In genomic region chr5:21168689-21169345, GRCm38 (mm10) we compare ENCODE assay signal across 9 mouse cellular contexts. TPM values are rescaled to one million over a fixed set of nuclear protein-coding genes. Genes with fewer than 3 reads are reported as not detected.
A peak's percentile ranks its signal among the peaks of the same experiment; 100 is the strongest.
DNase-seq lines count a peak whose midpoint lies in the region; ATAC-seq and TF ChIP-seq lines count a peak whose summit lies in the region.
"Had no signal": no experiment of that assay in that cellular context is flagged by ENCODE, and none has a peak within 500 bp of the region (broad histone marks: within the 10 kb centered on the region; RNA-seq: fewer than 3 reads in every experiment).

No protein-coding gene starts in this region.

- no peak overlapping the region for H3K9ac ChIP-seq in lung, embryonic 14.5 days
- H3K9ac ChIP-seq in heart, postnatal 0 days (replicated peaks; ENCODE audit: low read depth, low read length) = no peak overlapping the region
- H3K9ac ChIP-seq in limb, embryonic 13.5 days = no peak overlapping the region
- H3K9ac ChIP-seq: midbrain, embryonic 12.5 days had no signal

- no peaks in the 10 kb centered on the region for H3K9me3 ChIP-seq in lung, embryonic 14.5 days (ENCODE audit: low read depth, low read length)
- H3K9me3 ChIP-seq in heart, postnatal 0 days (replicated peaks; ENCODE audit: control insufficient read depth, low read length) = no peaks in the 10 kb centered on the region
- H3K9me3 ChIP-seq in limb, embryonic 13.5 days = no peaks in the 10 kb centered on the region
- H3K9me3 ChIP-seq: midbrain, embryonic 12.5 days had no signal

- H3K27ac ChIP-seq in lung, embryonic 14.5 days (ENCODE audit: low read depth) = no peak overlapping the region
- peak overlapping the region; percentile 54; the same call in 1 of the 2 replicates for H3K27ac ChIP-seq in heart, postnatal 0 days (ENCODE audit: low read depth)
- 0 out of 2 replicates have a peak overlapping the region, but pooled peaks have one; percentile 2 for H3K27ac ChIP-seq in limb, embryonic 13.5 days
- H3K27ac ChIP-seq: midbrain, embryonic 12.5 days had no signal

- ATAC-seq in lung, embryonic 14.5 days (ENCODE audit: insufficient read depth) = peak; percentile 84
- no peak for ATAC-seq in heart, postnatal 0 days (ENCODE audit: insufficient read depth, low read depth)
- peak; percentile 52 for ATAC-seq in limb, embryonic 13.5 days (ENCODE audit: low FRiP score, low read depth)
- ATAC-seq in monocyte, adult 5-6 weeks (replicated peaks; ENCODE audit: insufficient number of reproducible peaks, low FRiP score, low TSS enrichment, poor library complexity, severe bottlenecking) = no peak
- no peak for ATAC-seq in erythroblast, adult 5-6 weeks (replicated peaks; ENCODE audit: low FRiP score, poor library complexity, severe bottlenecking)

- H3K4me2 ChIP-seq in lung, embryonic 14.5 days = no peak overlapping the region
- H3K4me2 ChIP-seq in heart, postnatal 0 days (ENCODE audit: low read depth, low read length) = no peak overlapping the region
- no peak overlapping the region for H3K4me2 ChIP-seq in limb, embryonic 13.5 days (replicated peaks)
- H3K4me2 ChIP-seq: midbrain, embryonic 12.5 days had no signal

- no peaks in the 10 kb centered on the region for H3K27me3 ChIP-seq in lung, embryonic 14.5 days (ENCODE audit: insufficient read depth, low read length)
- no peaks in the 10 kb centered on the region for H3K27me3 ChIP-seq in heart, postnatal 0 days (ENCODE audit: control insufficient read depth, insufficient read depth, low read length)
- no peaks in the 10 kb centered on the region; the same call in 1 of the 2 replicates for H3K27me3 ChIP-seq in limb, embryonic 13.5 days

- no peaks in the 10 kb centered on the region for H3K4me1 ChIP-seq in lung, embryonic 14.5 days (ENCODE audit: insufficient read depth)
- no peaks in the 10 kb centered on the region for H3K4me1 ChIP-seq in lung, adult 2 months (ENCODE audit: control insufficient read depth, insufficient read depth, low read length)
- H3K4me1 ChIP-seq in heart, postnatal 0 days (ENCODE audit: control insufficient read depth, insufficient read depth) = 0 out of 2 replicates have a peak, but pooled peaks cover 2% of the 10 kb centered on the region
- H3K4me1 ChIP-seq in limb, embryonic 13.5 days = peaks cover 31% of the 10 kb centered on the region
- H3K4me1 ChIP-seq: midbrain, embryonic 12.5 days had no signal

- no peaks in the 10 kb centered on the region for H3K36me3 ChIP-seq in lung, embryonic 14.5 days (ENCODE audit: insufficient read depth)
- no peaks in the 10 kb centered on the region for H3K36me3 ChIP-seq in heart, postnatal 0 days (replicated peaks; ENCODE audit: control insufficient read depth, insufficient read depth, low read length)
- no peaks in the 10 kb centered on the region for H3K36me3 ChIP-seq in limb, embryonic 13.5 days
- H3K36me3 ChIP-seq: midbrain, embryonic 12.5 days had no signal

- 66% methylated on average over 8 of the region's 8 CpGs for WGBS in lung, embryonic 14.5 days
- WGBS in lung, adult 2 months = 65% methylated on average over 8 of the region's 8 CpGs
- 59% methylated on average over 8 of the region's 8 CpGs for WGBS in heart, postnatal 0 days
- WGBS in limb, embryonic 13.5 days = 64% methylated on average over 8 of the region's 8 CpGs

- TF ChIP-seq EP300 in heart, postnatal 0 days (IDR thresholded peaks at IDR 0.05; ENCODE audit: low read depth) = no peak

- peak; percentile 12 for DNase-seq in cerebellum, adult 9-11 months
- DNase-seq in cerebellum, adult 8-10 months = no peak
- DNase-seq in lung, embryonic 14.5 days = peak; percentile 88
- DNase-seq in lung, adult 2 months = no peak
- no peak for DNase-seq in heart, postnatal 0 days (ENCODE audit: low spot score)

- no peak for TF ChIP-seq CTCF in lung, embryonic 14.5 days (IDR thresholded peaks at IDR 0.05; ENCODE audit: low read depth)
- no peak for TF ChIP-seq CTCF in lung, adult 2 months (IDR thresholded peaks at IDR 0.05; ENCODE audit: insufficient read depth, low read length)
- no peak for TF ChIP-seq CTCF in heart, postnatal 0 days (IDR thresholded peaks at IDR 0.05; ENCODE audit: low read depth)

- no peak for TF ChIP-seq POLR2A in lung, adult 2 months (IDR thresholded peaks at IDR 0.05; ENCODE audit: borderline replicate concordance, extremely low read depth, low read depth, low read length)

- H3K4me3 ChIP-seq in lung, embryonic 14.5 days (ENCODE audit: low read depth, low read length) = no peak overlapping the region
- no peak overlapping the region for H3K4me3 ChIP-seq in lung, adult 2 months (replicated peaks; ENCODE audit: extremely low read depth, low read depth, low read length)
- no peak overlapping the region for H3K4me3 ChIP-seq in heart, postnatal 0 days (ENCODE audit: low read depth, low read length)
- no peak overlapping the region for H3K4me3 ChIP-seq in limb, embryonic 13.5 days
- H3K4me3 ChIP-seq: midbrain, embryonic 12.5 days had no signal

RNA-seq across cellular contexts. Expression of gene Gsap, which starts 17.2 kb away (rescaled TPM):
- 2.0 and 2.4 TPM in 2 replicates for polyA plus RNA-seq in lung, embryonic 14.5 days (2014; fragmentation: Nextera tagmentation; extraction: Ambion mirVana)
- 18.4 and 25.7 TPM in 2 replicates for polyA plus RNA-seq in lung, adult 2 months (2012; rRNA removed)
- 2.0 and 2.8 TPM in 2 replicates for total RNA-seq in heart, postnatal 0 days (2014; rRNA removed; ENCODE audit: low replicate concordance)
- polyA plus RNA-seq in heart, postnatal 0 days (2015; fragmentation: Nextera tagmentation; extraction: Ambion mirVana) = 0.99 and 1.4 TPM in 2 replicates
- polyA plus RNA-seq in limb, embryonic 13.5 days (2015; fragmentation: Nextera tagmentation; extraction: Ambion mirVana) = 3.8 and 5.1 TPM in 2 replicates
- total RNA-seq in monocyte, adult 5-6 weeks (2017) = 194 to 271 TPM (median 196 TPM) in 3 replicates
- 9.0 and 19.2 TPM in 2 replicates for total RNA-seq in erythroblast, adult 5-6 weeks (2015; ENCODE audit: low replicate concordance)
- total RNA-seq in erythroblast, adult 5-6 weeks (2017; ENCODE audit: low replicate concordance) = 2.8 and 4.1 TPM in 2 replicates

Comparison
In these comparisons a context has a peak if more than half of its experiments do, and no peak if none do; other contexts are left out.
1. DNase-seq: peak in cerebellum, adult 9-11 months (single experiment) and lung, embryonic 14.5 days (single experiment); none in cerebellum, adult 8-10 months (single experiment), lung, adult 2 months (single experiment) and heart, postnatal 0 days (single experiment).
2. ATAC-seq: peak in lung, embryonic 14.5 days (single experiment) and limb, embryonic 13.5 days (single experiment); none in heart, postnatal 0 days (single experiment), monocyte, adult 5-6 weeks (single experiment) and erythroblast, adult 5-6 weeks (single experiment).